Mouse (Mus musculus): ENCODE data around the gene Wdr25.

Wdr25 gene

GRCm38 (mm10) chr12:108901346-108901745 lies 7.9 kb downstream of the Wdr25 start:
- DNase-seq, result no peak

GRCm38 (mm10) chr12:108902940-108903339 lies 9.5 kb downstream of the Wdr25 start:
- DNase-seq, result peak; percentile 51

- peak; percentile 75 for DNase-seq
Observed at GRCm38 (mm10) chr12:108903600-108904275, 10.3 kb downstream of the Wdr25 start.

- no peak for DNase-seq
Observed at GRCm38 (mm10) chr12:108904276-108904653, 10.8 kb downstream of the Wdr25 start.

GRCm38 (mm10) chr12:108905620-108906302 lies 12.3 kb downstream of the Wdr25 start:
- no peak for DNase-seq

- DNase-seq, result no peak
Observed at GRCm38 (mm10) chr12:108906398-108906797, 13.0 kb downstream of the Wdr25 start.

GRCm38 (mm10) chr12:108909846-108910433 lies 16.5 kb downstream of the Wdr25 start:
- no peak for DNase-seq

- DNase-seq, result no peak
Observed at GRCm38 (mm10) chr12:108912442-108912841, 19.0 kb downstream of the Wdr25 start.

GRCm38 (mm10) chr12:108914198-108914597 lies 20.8 kb downstream of the Wdr25 start:
- no peak for DNase-seq

- DNase-seq, result no peak
Observed at GRCm38 (mm10) chr12:108914709-108915340, 21.4 kb downstream of the Wdr25 start.

GRCm38 (mm10) chr12:108915893-108916292 lies 22.5 kb downstream of the Wdr25 start:
- no peak for DNase-seq

- no peak for DNase-seq
Observed at GRCm38 (mm10) chr12:108916447-108917042, 23.1 kb downstream of the Wdr25 start.

- no peak for DNase-seq
Observed at GRCm38 (mm10) chr12:108917509-108917908, 24.1 kb downstream of the Wdr25 start.

GRCm38 (mm10) chr12:108918753-108919152 lies 25.3 kb downstream of the Wdr25 start:
- no peak for DNase-seq

GRCm38 (mm10) chr12:108926606-108927111 lies 33.2 kb downstream of the Wdr25 start:
- DNase-seq, result no peak

GRCm38 (mm10) chr12:108928249-108928648 lies 34.8 kb downstream of the Wdr25 start:
- no peak for DNase-seq

- DNase-seq, result no peak
Observed at GRCm38 (mm10) chr12:108929475-108929874, 36.0 kb downstream of the Wdr25 start.

- DNase-seq, result no peak
Observed at GRCm38 (mm10) chr12:108931341-108932053, 38.1 kb downstream of the Wdr25 start.

GRCm38 (mm10) chr12:108932113-108932512 lies 38.7 kb downstream of the Wdr25 start:
- no peak for DNase-seq

- no peak for DNase-seq
Observed at GRCm38 (mm10) chr12:108934231-108934630, 40.8 kb downstream of the Wdr25 start.

- DNase-seq, result no peak
Observed at GRCm38 (mm10) chr12:108936834-108937233, 43.4 kb downstream of the Wdr25 start.

- DNase-seq, result no peak
Observed at GRCm38 (mm10) chr12:108937506-108937905, 44.1 kb downstream of the Wdr25 start.
